Mouse (Mus musculus) ES-Bruce4 (cell line): Measurements from ENCODE around the gene Nptn. TPM values are rescaled to one million over a fixed set of nuclear protein-coding genes. Genes with fewer than 3 reads are reported as not detected.
"Not testable (repeated sequence)": the region's sequence is repeated elsewhere in the genome, so short reads cannot be mapped to it uniquely, and the experiment has no call there.

Source experiments
- H3K27ac ChIP-seq: 2 replicates; pipeline ENCODE4 v1.5.1; 2012; ENCODE audit warnings: low read length, inconsistent platforms; ENCODE audit not compliant: insufficient read depth
- H3K27me3 ChIP-seq: 2 replicates; pipeline ENCODE4 v1.6.1; 2012; ENCODE audit warnings: mild to moderate bottlenecking, low read length, inconsistent platforms; ENCODE audit not compliant: control insufficient read depth, poor library complexity, insufficient read depth, severe bottlenecking
- H3K36me3 ChIP-seq: 2 replicates; pipeline ENCODE4 v1.6.1; 2012; ENCODE audit warnings: inconsistent platforms, mild to moderate bottlenecking, low read length, moderate library complexity; ENCODE audit not compliant: control insufficient read depth, poor library complexity, insufficient read depth, severe bottlenecking
- H3K4me1 ChIP-seq: one replicate; pipeline ENCODE4 v1.8.1; 2011; ENCODE audit warnings: low read length; ENCODE audit not compliant: control insufficient read depth, insufficient read depth
- H3K4me3 ChIP-seq: 2 replicates; pipeline ENCODE4 v1.5.1; 2011; ENCODE audit warnings: low read depth, mild to moderate bottlenecking, low read length
- H3K9ac ChIP-seq: 2 replicates; pipeline ENCODE4 v1.6.1; 2012; ENCODE audit warnings: low read depth, mild to moderate bottlenecking, inconsistent platforms; ENCODE audit not compliant: poor library complexity, severe bottlenecking
- H3K9me3 ChIP-seq: replicated peaks from 2 replicates; pipeline ENCODE4 v1.6.1; 2012; ENCODE audit warnings: mild to moderate bottlenecking, low read length, inconsistent platforms; ENCODE audit not compliant: control insufficient read depth, poor library complexity, insufficient read depth, severe bottlenecking
- CTCF ChIP-seq: IDR thresholded peaks from one replicate; pipeline ENCODE4 v1.8.1; 2011; ENCODE audit warnings: low read depth, low read length
- EP300 ChIP-seq: IDR thresholded peaks from 2 replicates; pipeline ENCODE4 v1.6.1; 2011; ENCODE audit warnings: low read depth, low read length; ENCODE audit not compliant: insufficient read depth
- POLR2A ChIP-seq: IDR thresholded peaks from one replicate; pipeline ENCODE4 v1.8.1; 2011; ENCODE audit warnings: low read length; ENCODE audit not compliant: insufficient read depth
- polyA plus RNA-seq: library from polyadenylated mRNA; stranded (reverse); fragments of >200 nt; gene quantifications from 2 replicates; pipeline ENCODE4 v1.2.4, GENCODE M21; 2011; ENCODE audit warnings: low read depth; ENCODE audit not compliant: missing spikeins, insufficient read depth, insufficient read length

Nptn gene
- polyA plus RNA-seq, 1 experiment = 91.4 TPM

DNA sequence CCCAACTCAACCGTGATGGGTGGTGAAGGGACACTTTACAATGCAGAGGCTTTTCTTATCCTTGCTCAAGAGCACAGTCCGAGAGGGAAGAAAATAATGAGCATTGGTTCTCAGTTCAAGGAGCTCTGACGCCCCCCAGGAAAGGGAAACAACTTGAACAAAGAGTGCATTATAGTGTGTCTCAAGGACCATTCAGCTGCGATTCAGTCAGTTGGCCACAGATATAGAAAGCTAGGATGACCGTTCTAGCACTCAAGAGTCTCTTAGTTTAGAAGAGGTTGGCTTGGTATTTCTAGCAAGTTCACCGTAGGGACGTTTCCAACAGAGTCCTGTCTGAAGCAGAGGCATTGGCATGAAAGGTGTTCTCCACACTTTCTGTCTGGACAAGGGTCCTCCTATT, 25.4 kb upstream of the Nptn start:
- peaks cover 5% of the 10 kb centered on the region for H3K4me1 ChIP-seq
- TF ChIP-seq POLR2A (no peak), EP300 (no peak), CTCF (no peak)
- H3K9me3 ChIP-seq = no peaks in the 10 kb centered on the region
- H3K9ac ChIP-seq = no peak overlapping the region
- no peaks in the 10 kb centered on the region for H3K36me3 ChIP-seq
- H3K27ac ChIP-seq = 0 out of 2 replicates have a peak overlapping the region, but pooled peaks have one; percentile 9
- H3K27me3 ChIP-seq = no peaks in the 10 kb centered on the region
- no peak overlapping the region for H3K4me3 ChIP-seq

DNA sequence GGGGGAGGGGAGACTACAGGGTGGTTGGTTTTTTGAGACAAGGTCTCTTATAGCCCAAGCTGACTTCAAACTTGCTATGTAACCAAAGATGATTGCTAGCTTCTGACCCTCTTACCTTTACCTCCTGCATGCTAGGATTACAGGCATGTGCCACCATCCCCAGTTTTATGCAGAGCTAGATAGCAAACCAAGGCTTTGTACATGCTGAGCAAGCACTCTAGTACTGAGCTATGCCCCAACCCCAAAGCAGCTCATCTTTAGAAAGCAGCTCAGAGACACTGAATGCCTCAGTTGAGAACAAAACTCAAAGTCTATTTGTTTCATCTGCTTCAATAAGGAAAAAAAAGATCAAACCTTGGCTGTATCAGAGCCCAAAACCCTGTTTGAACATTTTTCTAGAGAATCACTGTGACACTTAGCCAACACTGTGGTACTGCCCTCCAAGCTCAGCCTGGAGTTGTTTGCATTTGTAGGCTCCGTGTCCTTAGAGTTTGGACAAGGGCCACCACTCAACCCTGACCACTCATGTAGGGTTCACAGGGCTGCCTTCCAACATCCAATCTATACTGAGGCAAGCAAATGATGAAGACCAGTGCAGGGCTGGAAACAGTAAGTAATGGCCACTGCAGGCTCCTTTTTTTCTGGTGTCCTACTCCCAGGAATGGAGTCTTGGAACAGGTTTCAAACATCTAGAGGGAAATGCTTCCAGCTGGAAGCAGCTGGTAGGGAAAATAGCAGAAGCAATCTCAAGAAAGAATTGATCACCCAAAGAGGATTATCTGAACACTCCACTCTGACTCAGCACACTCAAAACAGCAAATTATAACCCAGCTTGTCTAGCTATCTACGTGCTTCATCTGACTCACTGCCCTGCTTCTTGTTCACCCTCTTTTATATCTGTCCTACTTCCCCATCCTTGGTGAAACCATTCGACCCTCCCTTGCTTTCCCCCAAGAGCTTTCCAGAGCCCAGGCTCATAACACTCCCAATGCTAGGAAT, 24.3 kb upstream of the Nptn start:
- peak overlapping the region; percentile 57 for H3K27ac ChIP-seq
- no peak overlapping the region for H3K9ac ChIP-seq
- H3K4me3 ChIP-seq = no peak overlapping the region
- TF ChIP-seq EP300 = no peak
- no peak for TF ChIP-seq CTCF
- no peak for TF ChIP-seq POLR2A
- H3K9me3 ChIP-seq = no peaks in the 10 kb centered on the region
- H3K4me1 ChIP-seq = peaks cover 5% of the 10 kb centered on the region
- no peaks in the 10 kb centered on the region for H3K27me3 ChIP-seq
- H3K36me3 ChIP-seq = no peaks in the 10 kb centered on the region

DNA sequence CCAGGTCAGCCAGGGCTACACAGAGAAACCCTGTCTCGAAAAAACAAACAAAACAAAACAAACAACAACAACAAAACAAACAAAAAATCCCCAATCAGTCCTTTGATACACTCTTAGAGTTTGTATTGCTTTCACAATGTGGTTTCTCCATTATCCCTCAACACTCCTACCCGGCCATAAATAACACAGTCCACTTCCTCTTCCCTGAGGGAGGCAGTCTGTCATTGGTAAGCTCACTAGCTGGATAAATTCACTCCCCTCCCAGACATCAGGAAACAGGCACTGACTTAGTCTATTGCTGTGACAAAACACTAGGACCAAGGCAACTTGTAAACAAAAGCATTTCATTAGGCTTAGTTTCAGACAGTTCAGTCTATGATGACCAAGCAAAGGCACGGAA, 21.8 kb upstream of the Nptn start:
- no peaks in the 10 kb centered on the region for H3K27me3 ChIP-seq
- no peaks in the 10 kb centered on the region for H3K9me3 ChIP-seq
- H3K27ac ChIP-seq = no peak overlapping the region

DNA sequence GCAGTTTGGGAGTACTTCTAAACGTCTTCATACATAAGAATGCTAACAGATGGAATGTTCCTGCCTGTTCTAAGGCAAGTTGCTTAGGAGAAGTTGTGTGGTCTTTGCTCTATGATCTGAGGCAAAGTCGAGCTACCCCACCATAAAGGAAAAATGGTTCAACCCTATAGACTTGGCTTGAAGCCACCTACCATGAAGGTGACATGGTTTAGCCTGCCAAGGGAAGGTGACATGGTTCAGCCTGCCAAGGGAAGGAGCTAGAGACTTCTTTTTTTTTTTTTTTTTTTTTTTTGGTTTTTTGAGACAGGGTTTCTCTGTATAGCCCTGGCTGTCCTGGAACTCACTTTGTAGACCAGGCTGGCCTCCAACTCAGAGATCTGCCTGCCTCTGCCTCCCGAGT, 16.1 kb upstream of the Nptn start:
- H3K36me3 ChIP-seq, H3K27me3 ChIP-seq, H3K9me3 ChIP-seq: not testable (repeated sequence)

More for the DNA sequence above, 21.8 kb upstream of the Nptn start:
- H3K4me3 ChIP-seq = no peak overlapping the region
- no peak for TF ChIP-seq POLR2A
- H3K9ac ChIP-seq = no peak overlapping the region
- H3K36me3 ChIP-seq = no peaks in the 10 kb centered on the region
- H3K4me1 ChIP-seq = peaks cover 5% of the 10 kb centered on the region

DNA sequence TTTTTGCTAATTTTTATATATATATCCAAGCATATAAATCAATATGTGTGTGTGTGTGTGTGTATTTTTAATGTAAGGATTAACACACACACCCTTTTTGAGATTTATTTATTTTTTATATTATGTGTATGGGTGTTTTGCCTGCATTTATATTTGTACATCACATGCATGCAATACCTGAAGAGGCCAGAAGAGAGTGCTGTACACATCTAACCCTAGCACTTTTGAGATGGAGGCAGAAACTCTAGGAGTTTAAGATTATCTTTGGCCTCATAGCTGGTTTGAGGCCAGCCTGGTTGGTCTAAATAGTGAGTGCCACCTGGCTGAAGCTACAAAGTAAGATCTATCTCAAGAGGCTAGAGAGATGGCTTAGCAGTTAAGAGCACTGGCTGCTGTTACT, 14.4 kb upstream of the Nptn start:
- Histone ChIP-seq H3K4me1 (peaks cover 2% of the 10 kb centered on the region), H3K4me3 (no peak overlapping the region), H3K27me3 (no peaks in the 10 kb centered on the region), H3K36me3 (no peaks in the 10 kb centered on the region), H3K9me3 (no peaks in the 10 kb centered on the region), H3K27ac (peak overlapping the region; percentile 26; the same call in 1 of the 2 replicates), H3K9ac (no peak overlapping the region)
- TF ChIP-seq CTCF = no peak
- TF ChIP-seq POLR2A = no peak
- no peak for TF ChIP-seq EP300

More for the DNA sequence above, 16.1 kb upstream of the Nptn start:
- H3K9ac ChIP-seq, H3K27ac ChIP-seq, H3K4me1 ChIP-seq, H3K4me3 ChIP-seq: not testable (repeated sequence)

DNA sequence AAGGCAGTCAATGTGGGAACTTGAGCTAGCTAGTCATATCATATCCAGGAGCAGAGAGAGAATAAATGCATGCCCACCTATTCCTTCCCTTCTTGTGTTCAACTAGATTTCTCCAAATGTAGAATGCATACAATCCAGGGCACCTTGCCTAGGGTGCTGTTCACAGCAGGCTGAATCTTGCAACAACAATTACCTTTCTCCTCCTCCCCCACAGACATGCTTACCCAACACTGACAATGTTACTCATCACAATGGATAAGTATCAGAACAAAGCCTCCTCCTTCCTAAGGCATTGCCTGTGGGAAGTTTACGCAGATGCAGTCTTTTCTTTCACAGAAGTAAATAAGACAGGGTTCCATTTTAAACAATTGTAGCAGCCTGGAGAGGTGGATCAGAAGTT, 11.0 kb upstream of the Nptn start:
- H3K4me1 ChIP-seq = peaks cover 2% of the 10 kb centered on the region
- H3K4me3 ChIP-seq = no peak overlapping the region
- H3K9ac ChIP-seq = no peak overlapping the region
- no peaks in the 10 kb centered on the region for H3K27me3 ChIP-seq
- peak overlapping the region; percentile 89 for H3K27ac ChIP-seq
- H3K9me3 ChIP-seq = no peaks in the 10 kb centered on the region
- no peaks in the 10 kb centered on the region for H3K36me3 ChIP-seq
- TF ChIP-seq EP300 (0 out of 2 replicates have a peak, but pooled peaks have one; percentile 34), POLR2A (no peak), CTCF (no peak)
